Comparison of ENCODE assay signal across 8 mouse cellular contexts in genomic region chr1:164460921-164461697, GRCm38 (mm10). TPM values are rescaled to one million over a fixed set of nuclear protein-coding genes. Genes with fewer than 3 reads are reported as not detected.
DNase-seq lines count a peak whose midpoint lies in the region; ATAC-seq lines count a peak whose summit lies in the region.

No protein-coding gene starts in this region.

- H3K9me3 ChIP-seq in hindbrain, embryonic 15.5 days: no peaks in the 10 kb centered on the region
- no peaks in the 10 kb centered on the region for H3K9me3 ChIP-seq in hindbrain, embryonic 10.5 days
- H3K9me3 ChIP-seq in heart, embryonic 16.5 days (replicated peaks; ENCODE audit: control insufficient read depth, low read length): no peaks in the 10 kb centered on the region
- no peaks in the 10 kb centered on the region for H3K9me3 ChIP-seq in midbrain, embryonic 14.5 days (ENCODE audit: control insufficient read depth, low read length)

- H3K4me2 ChIP-seq in hindbrain, embryonic 15.5 days: peak overlapping the region; percentile 30
- peak overlapping the region; percentile 44 for H3K4me2 ChIP-seq in heart, embryonic 16.5 days (ENCODE audit: low read depth, low read length)
- peak overlapping the region; percentile 37; the same call in 1 of the 2 replicates for H3K4me2 ChIP-seq in midbrain, embryonic 14.5 days (ENCODE audit: low read length)

- no peak overlapping the region for H3K27ac ChIP-seq in hindbrain, embryonic 15.5 days (replicated peaks)
- no peak overlapping the region for H3K27ac ChIP-seq in hindbrain, embryonic 10.5 days
- peak overlapping the region; percentile 82 for H3K27ac ChIP-seq in heart, embryonic 16.5 days (ENCODE audit: low read length)
- no peak overlapping the region for H3K27ac ChIP-seq in midbrain, embryonic 14.5 days (replicated peaks; ENCODE audit: low read depth, low read length)

- no peak for ATAC-seq in hindbrain, embryonic 15.5 days (ENCODE audit: low FRiP score, low read depth)
- no peak for ATAC-seq in heart, embryonic 16.5 days (replicated peaks; ENCODE audit: extremely low read depth, insufficient read depth, low FRiP score)
- no peak for ATAC-seq in midbrain, embryonic 14.5 days (ENCODE audit: low FRiP score, low TSS enrichment)
- no peak for ATAC-seq in activated CD4-positive, CD25-positive, alpha-beta regulatory T cell, adult 4 months

- H3K9ac ChIP-seq in hindbrain, embryonic 15.5 days: no peak overlapping the region
- peak overlapping the region; percentile 3 for H3K9ac ChIP-seq in heart, embryonic 16.5 days (ENCODE audit: low read length)
- H3K9ac ChIP-seq in midbrain, embryonic 14.5 days (replicated peaks; ENCODE audit: low read length): no peak overlapping the region

- H3K4me3 ChIP-seq in hindbrain, embryonic 15.5 days: no peak overlapping the region; the same call in 1 of the 2 replicates
- H3K4me3 ChIP-seq in hindbrain, embryonic 10.5 days: no peak overlapping the region
- peak overlapping the region; percentile 4; the same call in 1 of the 2 replicates for H3K4me3 ChIP-seq in heart, embryonic 16.5 days (ENCODE audit: low read length)
- no peak overlapping the region for H3K4me3 ChIP-seq in midbrain, embryonic 14.5 days (replicated peaks; ENCODE audit: low read depth, low read length)

- H3K27me3 ChIP-seq in hindbrain, embryonic 15.5 days: no peaks in the 10 kb centered on the region
- peaks cover 40% of the 10 kb centered on the region for H3K27me3 ChIP-seq in hindbrain, embryonic 10.5 days (ENCODE audit: insufficient read depth, poor library complexity, severe bottlenecking)
- H3K27me3 ChIP-seq in heart, embryonic 16.5 days (ENCODE audit: control insufficient read depth, insufficient read depth, low read length): peaks cover 2% of the 10 kb centered on the region; the same call in 1 of the 2 replicates
- H3K27me3 ChIP-seq in midbrain, embryonic 14.5 days (ENCODE audit: control insufficient read depth, insufficient read depth, low read length): peaks cover 3% of the 10 kb centered on the region; the same call in 1 of the 2 replicates

- H3K4me1 ChIP-seq in hindbrain, embryonic 15.5 days (replicated peaks): peaks cover 38% of the 10 kb centered on the region
- H3K4me1 ChIP-seq in hindbrain, embryonic 10.5 days (replicated peaks): peaks cover 34% of the 10 kb centered on the region
- peaks cover 28% of the 10 kb centered on the region for H3K4me1 ChIP-seq in heart, embryonic 16.5 days (ENCODE audit: control insufficient read depth, insufficient read depth, low read length)
- peaks cover 10% of the 10 kb centered on the region; the same call in 1 of the 2 replicates for H3K4me1 ChIP-seq in midbrain, embryonic 14.5 days (ENCODE audit: control insufficient read depth, insufficient read depth, low read length)

- H3K36me3 ChIP-seq in hindbrain, embryonic 15.5 days: no peaks in the 10 kb centered on the region
- H3K36me3 ChIP-seq in hindbrain, embryonic 10.5 days: no peaks in the 10 kb centered on the region
- H3K36me3 ChIP-seq in heart, embryonic 16.5 days (ENCODE audit: control insufficient read depth, insufficient read depth): no peaks in the 10 kb centered on the region
- no peaks in the 10 kb centered on the region for H3K36me3 ChIP-seq in midbrain, embryonic 14.5 days (ENCODE audit: control insufficient read depth, insufficient read depth, low read length)

- no peak for DNase-seq in hindbrain, embryonic 10.5 days (ENCODE audit: low spot score)
- DNase-seq in kidney, adult 18-20 months: peak; percentile 84
- no peak for DNase-seq in midbrain, embryonic 14.5 days
- DNase-seq in embryo, embryonic 10 days (ENCODE audit: low spot score): no peak
- no peak for DNase-seq in spleen, adult 18-20 months

- 69% methylated on average over 13 of the region's 13 CpGs for WGBS in hindbrain, embryonic 15.5 days
- 79% methylated on average over 13 of the region's 13 CpGs for WGBS in hindbrain, embryonic 10.5 days
- 59% methylated on average over 13 of the region's 13 CpGs for WGBS in heart, embryonic 16.5 days
- WGBS in midbrain, embryonic 14.5 days: 82% methylated on average over 13 of the region's 13 CpGs

RNA-seq across cellular contexts. Expression of gene Atp1b1, which starts 3.0 kb away (rescaled TPM):
- 310 and 325 TPM in 2 replicates for polyA plus RNA-seq in hindbrain, embryonic 15.5 days (2015; fragmentation: Nextera tagmentation; extraction: Ambion mirVana)
- polyA plus RNA-seq in hindbrain, embryonic 10.5 days (2016; fragmentation: Nextera tagmentation; extraction: Ambion mirVana): 19.0 and 25.9 TPM in 2 replicates
- 298 and 306 TPM in 2 replicates for polyA plus RNA-seq in heart, embryonic 16.5 days (2015; fragmentation: Nextera tagmentation; extraction: Ambion mirVana)
- polyA plus RNA-seq in midbrain, embryonic 14.5 days (2014; fragmentation: Nextera tagmentation; extraction: Ambion mirVana): 133 and 164 TPM in 2 replicates
- 1 to 10 TPM; 1.7 to 2.2 TPM for polyA plus RNA-seq in activated CD4-positive, CD25-positive, alpha-beta regulatory T cell, adult 4 months (2017; shearing (Covaris generic))
